Mouse (Mus musculus): Measurements from ENCODE around the gene Ssu72. TPM values are rescaled to one million over a fixed set of nuclear protein-coding genes. Genes with fewer than 3 reads are reported as not detected.

The Ssu72 gene
- total and polyA plus RNA-seq, 3 experiments = 140 to 267 (median 170) TPM

DNA sequence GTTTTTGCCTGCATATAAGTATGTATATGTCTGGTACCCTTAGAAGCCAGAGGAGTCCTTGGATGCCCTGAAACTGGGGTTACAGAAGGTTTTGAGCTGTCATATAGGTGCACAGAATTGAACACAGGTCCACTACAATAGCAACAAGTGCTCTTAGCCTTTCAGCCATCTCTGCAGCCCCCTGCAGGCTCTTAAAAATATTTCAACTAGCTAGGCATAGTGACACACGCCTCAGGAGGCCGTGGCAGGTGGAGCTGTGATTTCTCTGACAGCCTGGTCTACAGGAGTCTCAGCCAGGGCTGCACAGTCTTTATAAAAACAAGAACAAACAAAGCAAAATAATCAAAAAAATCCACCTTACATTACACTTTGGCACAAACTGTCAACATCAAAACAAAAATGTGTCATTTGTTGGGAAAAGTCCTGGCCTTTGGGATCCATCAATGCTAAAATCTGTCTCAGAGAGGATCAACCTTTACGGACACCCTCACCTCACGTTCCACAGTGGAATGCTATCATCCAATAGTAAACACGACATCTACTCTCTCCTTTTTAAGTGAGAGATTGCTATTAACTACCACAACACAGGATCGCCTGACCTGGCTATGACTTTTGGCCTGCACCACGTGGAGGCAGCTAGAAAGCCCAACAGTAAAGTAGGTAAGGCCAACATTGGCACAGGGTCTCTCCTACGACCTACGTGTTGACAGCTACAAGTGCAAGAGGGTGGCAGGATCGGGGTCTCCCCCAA, 55.4 kb downstream of the Ssu72 start:
- Histone ChIP-seq H3K4me1 (ENCODE audit: control insufficient read depth in 1 of 2, insufficient read depth in 2 of 2, low read length in 2 of 2) (peaks cover 4 to 16% of the 10 kb centered on the region in 2 experiments), H3K36me3 (ENCODE audit: control insufficient read depth in 1 of 2, insufficient read depth in 2 of 2, low read length in 2 of 2) (peaks cover 5 to 18% of the 10 kb centered on the region in 2 experiments), H3K9ac (ENCODE audit: control insufficient read depth, low read depth, low read length, poor library complexity, severe bottlenecking) (peak overlapping the region; percentile 92), H3K27me3 (ENCODE audit: control insufficient read depth in 1 of 2, insufficient read depth in 2 of 2, low read length in 2 of 2) (no peaks in the 10 kb centered on the region), H3K27ac (ENCODE audit: control insufficient read depth, low read depth, low read length) (peak overlapping the region; percentile 53), H3K4me3 (ENCODE audit: control insufficient read depth in 1 of 2, insufficient read depth in 1 of 2, low read depth in 2 of 2, low read length in 2 of 2) (peak overlapping the region; percentile 89 to 91), H3K9me3 (replicated peaks; ENCODE audit: insufficient read depth, low read length) (no peaks in the 10 kb centered on the region), H3K79me2 (ENCODE audit: control insufficient read depth, insufficient read depth, low read length, poor library complexity) (peaks cover 47% of the 10 kb centered on the region)
- peak; percentile 75 for DNase-seq (ENCODE audit: low read depth, low spot score)
- TF ChIP-seq MEF2A (IDR thresholded peaks at IDR 0.05; ENCODE audit: extremely low read depth, insufficient replicate concordance, low read depth, low read length, poor library complexity, severe bottlenecking) (no peak), POLR2AphosphoS2 (IDR thresholded peaks at IDR 0.05; ENCODE audit: low read length) (no peak), MAZ (IDR thresholded peaks at IDR 0.05; ENCODE audit: low read depth, low read length) (no peak), SIN3A (IDR thresholded peaks at IDR 0.05; ENCODE audit: low read length) (peak; percentile 66; the same call in 1 of the 2 replicates), RAD21 (IDR thresholded peaks at IDR 0.05; ENCODE audit: low read depth, low read length) (no peak), MYC (IDR thresholded peaks at IDR 0.05; ENCODE audit: low read depth, low read length) (peak; percentile 78; the same call in 1 of the 2 replicates), NRF1 (IDR thresholded peaks at IDR 0.05; ENCODE audit: insufficient read depth, low read depth, low read length, poor library complexity, severe bottlenecking) (peak; percentile 13; the same call in 1 of the 2 replicates), GATA1 (IDR thresholded peaks at IDR 0.05; ENCODE audit: low read depth, low read length) (no peak), POLR2AphosphoS5 (IDR thresholded peaks at IDR 0.05; ENCODE audit: borderline replicate concordance, low read depth, low read length) (no peak), E2F4 (IDR thresholded peaks at IDR 0.05; ENCODE audit: borderline replicate concordance, low read depth, low read length) (no peak), CTCF (IDR thresholded peaks at IDR 0.05 in 2 of 3, conservative IDR thresholded peaks at IDR 0.05 in 1 of 3; ENCODE audit: control insufficient read depth in 1 of 3, insufficient read depth in 1 of 3, low read depth in 2 of 3, low read length in 3 of 3, poor library complexity in 1 of 3, severe bottlenecking in 1 of 3) (peak in 2 of 3 experiments; percentile 31 to 52; a peak in 4 of 6 replicates), EP300 (IDR thresholded peaks at IDR 0.05; ENCODE audit: low read depth in 1 of 2, low read length in 2 of 2) (no peak), UBTF (IDR thresholded peaks at IDR 0.05; ENCODE audit: borderline replicate concordance, insufficient read depth, low read depth, low read length) (no peak), CHD1 (IDR thresholded peaks at IDR 0.05; ENCODE audit: low read depth, low read length) (peak; percentile 70; the same call in 1 of the 2 replicates), JUND (IDR thresholded peaks at IDR 0.05; ENCODE audit: low read depth, low read length) (no peak), ZNF384 (IDR thresholded peaks at IDR 0.05; ENCODE audit: low read depth, low read length) (no peak), MXI1 (IDR thresholded peaks at IDR 0.05; ENCODE audit: low read depth, low read length) (peak; percentile 82), HCFC1 (IDR thresholded peaks at IDR 0.05; ENCODE audit: low read depth, low read length) (no peak; the same call in 1 of the 2 replicates), USF1 (IDR thresholded peaks at IDR 0.05; ENCODE audit: low read depth, low read length) (0 out of 2 replicates have a peak, but pooled peaks have one; percentile 12), TCF12 (IDR thresholded peaks at IDR 0.05; ENCODE audit: low read depth, low read length) (no peak), USF2 (IDR thresholded peaks at IDR 0.05; ENCODE audit: borderline replicate concordance in 1 of 2, insufficient read depth in 1 of 2, low read depth in 1 of 2, low read length in 2 of 2) (no peak), ZC3H11A (IDR thresholded peaks at IDR 0.05; ENCODE audit: low read depth, low read length) (no peak), NELFE (IDR thresholded peaks at IDR 0.05; ENCODE audit: low read depth, low read length) (no peak), SMC3 (IDR thresholded peaks at IDR 0.05; ENCODE audit: low read depth, low read length) (no peak), TBP (IDR thresholded peaks at IDR 0.05; ENCODE audit: low read depth, low read length) (no peak), BHLHE40 (IDR thresholded peaks at IDR 0.05; ENCODE audit: borderline replicate concordance, low read depth, low read length) (peak; percentile 9; the same call in 1 of the 2 replicates), TAL1 (IDR thresholded peaks at IDR 0.05; ENCODE audit: low read length) (no peak), RCOR1 (IDR thresholded peaks at IDR 0.05; ENCODE audit: low read depth, low read length) (no peak; the same call in 1 of the 2 replicates), CHD2 (IDR thresholded peaks at IDR 0.05; ENCODE audit: low read length) (no peak), ZKSCAN1 (IDR thresholded peaks at IDR 0.05; ENCODE audit: low read depth, low read length) (no peak), POLR2A (IDR thresholded peaks at IDR 0.05; ENCODE audit: control insufficient read depth in 1 of 2, insufficient read depth in 1 of 2, low read depth in 1 of 2, low read length in 2 of 2, poor library complexity in 1 of 2) (no peak), MAX (IDR thresholded peaks at IDR 0.05; ENCODE audit: low read length) (peak; percentile 73), ELF1 (IDR thresholded peaks at IDR 0.05; ENCODE audit: low read depth, low read length) (no peak), ETS1 (IDR thresholded peaks at IDR 0.05; ENCODE audit: low read depth, low read length) (no peak), GABPA (IDR thresholded peaks at IDR 0.05; ENCODE audit: low read depth, low read length) (no peak), ZMIZ1 (IDR thresholded peaks at IDR 0.05; ENCODE audit: low read depth, low read length) (no peak)

All from MEL (cell line).